Mouse (Mus musculus) layer of hippocampus, adult 2 months (tissue): ENCODE measurements around the gene Tecrl. TPM values are rescaled to one million over a fixed set of nuclear protein-coding genes. Genes with fewer than 3 reads are reported as not detected.

Source experiments
- DNase-seq, 2 experiments: peaks; one replicate each; pipeline ENCODE4 v3.0.0; 2022; ENCODE audit warnings: low spot score in 2 of 2
- H3K27ac ChIP-seq: fragments of 200-600 bp; 2 replicates; pipeline ENCODE4 v1.8.1; 2022
- H3K4me3 ChIP-seq: fragments of 200-600 bp; 2 replicates; pipeline ENCODE4 v1.8.1; 2022; ENCODE audit warnings: mild to moderate bottlenecking
- CTCF ChIP-seq: fragments of 200-600 bp; conservative IDR thresholded peaks from 2 replicates; pipeline ENCODE4 v1.8.1; 2022; ENCODE audit warnings: antibody characterized with exemption, mild to moderate bottlenecking, moderate library complexity
- long read RNA-seq, 2 experiments: library from polyadenylated mRNA; stranded (forward); transcript quantifications; one replicate each; pipeline ENCODE4 v2.0.0; 2021; ENCODE audit warnings: borderline mapping rate in 2 of 2
- total RNA-seq, 2 experiments: library from RNA; stranded (reverse); gene quantifications; 2 replicates each; pipeline ENCODE4 v1.2.3; 2021

Gene Tecrl
- under 1 TPM in 1 of 2 experiments, not detected in 1; 0.20 TPM for total RNA-seq
- long read RNA-seq, experiment 1 = 0 reads
- long read RNA-seq, experiment 2 = 0 reads

DNA sequence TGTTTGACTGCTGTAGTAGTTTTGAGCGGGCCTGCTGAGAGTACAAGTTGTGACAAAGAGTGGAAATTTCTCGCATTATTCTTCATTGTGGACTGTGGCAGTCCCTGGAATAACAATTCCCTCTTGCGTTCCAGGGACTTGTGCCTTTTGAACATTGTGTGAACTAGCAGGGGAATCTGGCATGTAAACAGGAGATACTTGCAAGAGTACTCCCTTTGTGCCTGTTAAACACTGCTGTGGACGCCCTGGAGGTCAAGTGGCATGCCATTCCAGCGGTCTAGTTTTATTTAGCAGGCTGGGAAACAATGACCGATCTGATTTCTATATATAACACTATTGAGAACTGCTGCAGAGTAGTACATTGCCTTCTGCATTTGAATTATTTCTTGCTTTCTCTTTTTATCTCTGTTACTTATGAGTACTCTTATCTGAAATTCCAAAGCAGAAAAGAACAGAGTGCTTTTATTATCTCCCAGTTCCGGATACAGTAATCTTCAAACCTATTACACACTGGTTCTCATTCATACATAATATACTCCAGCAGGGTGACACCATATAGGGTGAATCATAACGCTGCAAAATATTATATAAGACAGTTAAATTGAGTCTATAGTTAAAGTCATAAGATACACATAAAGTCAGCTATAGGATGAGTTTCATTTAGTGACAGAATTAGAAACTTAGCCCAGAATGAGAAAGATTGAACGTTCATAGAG lies at the start of gene Tecrl:
Gene Tecrl, minus strand, starts transcription at position 350 of the 716 bp plus-strand sequence.
- Histone ChIP-seq H3K4me3 (no peak within 1 kb of the TSS), H3K27ac (no peak within 1 kb of the TSS)
- no peak for DNase-seq
- no peak for TF ChIP-seq CTCF

DNA sequence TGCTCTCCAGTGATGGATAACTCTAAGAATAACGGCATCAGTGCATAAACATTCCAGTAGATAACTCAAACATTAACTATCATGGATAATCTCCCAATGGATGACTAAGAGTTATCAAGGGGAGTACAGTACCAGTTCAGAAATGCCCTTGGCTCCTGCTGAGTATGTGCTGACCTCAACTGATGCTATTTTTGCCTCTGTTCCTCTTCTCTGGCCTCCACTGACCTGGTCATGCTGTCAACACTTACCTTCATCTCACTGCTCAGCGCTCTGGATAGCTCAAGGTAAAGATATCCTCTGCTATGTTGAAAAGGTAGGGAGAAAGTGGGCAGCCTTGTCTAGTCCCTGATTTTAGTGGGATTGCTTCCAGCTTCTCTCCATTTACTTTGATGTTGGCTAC lies 30.0 kb upstream of the Tecrl start:
- no peak for TF ChIP-seq CTCF
- no peak overlapping the region for H3K4me3 ChIP-seq
- no peak for DNase-seq
- no peak overlapping the region for H3K27ac ChIP-seq

DNA sequence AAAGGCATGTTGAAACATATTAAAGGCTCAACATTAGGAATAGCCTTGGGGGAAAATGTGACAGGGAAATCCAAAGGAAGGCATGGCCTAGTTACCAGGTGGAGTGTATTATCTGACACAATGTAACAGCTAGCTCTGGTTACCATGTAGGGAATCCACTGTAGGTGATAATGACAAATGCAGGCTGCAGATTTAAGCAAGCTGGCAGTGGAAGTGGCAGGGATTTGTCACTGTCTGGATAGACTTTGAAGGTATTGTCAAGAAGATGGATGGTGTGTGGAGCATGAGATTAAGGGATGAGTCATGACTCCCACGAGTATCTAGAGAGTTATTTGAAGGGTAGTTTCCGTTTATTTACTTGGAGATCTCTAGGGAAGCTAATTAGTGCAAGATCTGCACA lies 3.4 kb downstream of the Tecrl start:
- no peak for DNase-seq
- Histone ChIP-seq H3K4me3 (no peak overlapping the region), H3K27ac (no peak overlapping the region)
- no peak for TF ChIP-seq CTCF

DNA sequence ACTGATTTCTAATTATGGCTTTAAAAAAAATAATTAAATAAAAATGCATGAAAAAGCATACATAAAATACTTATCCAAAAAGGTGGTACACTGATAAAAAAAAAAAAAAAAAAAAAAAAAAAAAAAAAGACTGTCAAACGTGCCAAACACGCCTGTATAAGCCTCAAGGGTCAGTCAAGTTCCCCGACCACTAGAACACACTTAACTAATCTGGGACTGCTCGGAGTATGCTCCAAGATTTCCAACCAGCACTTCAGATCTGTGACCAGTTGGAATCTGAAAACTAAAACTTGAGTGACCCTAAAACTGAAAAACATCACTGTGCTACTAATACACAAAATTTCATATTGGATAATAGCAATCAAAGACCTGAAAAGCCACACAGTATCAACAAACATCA lies 15.9 kb downstream of the Tecrl start:
- no peak for DNase-seq

DNA sequence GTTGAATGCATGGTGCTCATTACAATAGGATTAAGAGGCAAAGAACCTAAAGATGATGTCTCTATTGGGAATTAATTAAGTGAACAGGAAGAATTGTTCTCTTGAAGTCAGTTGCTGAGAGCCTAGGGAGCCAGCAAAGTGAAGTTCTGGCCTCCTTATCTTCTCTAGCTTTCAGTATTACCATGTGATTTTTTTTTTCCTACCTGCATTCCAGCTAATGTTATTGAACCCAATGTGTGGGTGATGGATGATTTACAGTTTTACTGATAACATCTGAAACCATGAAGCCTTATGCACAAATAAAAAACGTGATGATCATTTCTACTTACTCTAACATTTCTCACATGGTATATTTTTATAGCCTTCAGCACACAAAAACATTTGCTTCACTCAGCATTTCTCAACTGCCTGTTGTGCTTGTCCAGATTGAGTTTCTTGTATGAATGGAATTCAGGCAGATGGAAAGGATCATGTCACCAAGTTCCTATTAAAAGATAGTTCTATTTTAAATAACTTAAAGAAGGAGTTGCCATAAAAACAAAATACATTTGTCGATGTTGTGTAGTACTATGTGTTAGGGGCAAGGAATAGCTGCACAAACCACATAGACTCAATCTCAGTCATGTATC lies 87.7 kb downstream of the Tecrl start:
- Histone ChIP-seq H3K27ac (no peak overlapping the region), H3K4me3 (no peak overlapping the region)
- TF ChIP-seq CTCF = no peak
- no peak for DNase-seq

More for the DNA sequence above, 15.9 kb downstream of the Tecrl start:
- no peak overlapping the region for H3K4me3 ChIP-seq
- no peak for TF ChIP-seq CTCF
- H3K27ac ChIP-seq = no peak overlapping the region

DNA sequence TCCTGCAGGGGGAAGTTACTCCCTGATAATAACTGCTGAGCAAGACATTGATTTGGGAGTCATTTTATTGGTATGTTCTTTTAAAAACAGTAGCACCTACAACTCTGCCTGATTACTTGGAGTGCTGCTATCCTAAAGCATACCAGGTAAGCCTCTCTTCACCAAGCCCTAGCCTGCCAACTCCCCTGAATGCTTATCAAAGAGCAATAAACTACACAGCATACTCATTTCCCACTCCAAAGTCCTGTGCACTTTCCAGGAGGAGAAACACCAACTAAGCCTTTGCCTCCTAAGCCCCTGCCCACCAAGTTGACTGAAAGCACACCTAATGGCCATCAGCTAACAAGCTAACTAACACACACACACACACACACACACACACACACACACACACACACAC lies 94.9 kb downstream of the Tecrl start:
- Histone ChIP-seq H3K4me3 (no peak overlapping the region), H3K27ac (no peak overlapping the region)
- no peak for DNase-seq
- TF ChIP-seq CTCF = no peak

DNA sequence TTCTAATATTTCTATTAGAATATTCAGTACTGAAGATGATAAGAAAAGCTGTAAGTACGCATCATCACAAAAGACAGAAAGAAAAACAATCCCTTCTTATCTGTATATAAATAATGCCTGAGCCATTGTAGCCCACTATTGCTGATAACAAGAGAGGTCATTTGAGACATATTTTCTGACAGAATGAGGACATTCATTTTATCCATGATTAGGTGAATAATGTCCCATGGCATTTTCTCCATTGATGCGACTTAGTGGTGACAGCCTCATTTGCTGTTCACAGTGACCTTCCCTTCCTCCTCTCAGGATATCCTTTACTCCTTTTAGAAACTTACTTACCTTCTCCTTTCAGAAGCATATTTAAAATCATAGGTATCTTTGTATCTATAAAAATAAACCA lies 100.9 kb downstream of the Tecrl start:
- no peak for DNase-seq
- H3K4me3 ChIP-seq = no peak overlapping the region
- no peak overlapping the region for H3K27ac ChIP-seq
- no peak for TF ChIP-seq CTCF

DNA sequence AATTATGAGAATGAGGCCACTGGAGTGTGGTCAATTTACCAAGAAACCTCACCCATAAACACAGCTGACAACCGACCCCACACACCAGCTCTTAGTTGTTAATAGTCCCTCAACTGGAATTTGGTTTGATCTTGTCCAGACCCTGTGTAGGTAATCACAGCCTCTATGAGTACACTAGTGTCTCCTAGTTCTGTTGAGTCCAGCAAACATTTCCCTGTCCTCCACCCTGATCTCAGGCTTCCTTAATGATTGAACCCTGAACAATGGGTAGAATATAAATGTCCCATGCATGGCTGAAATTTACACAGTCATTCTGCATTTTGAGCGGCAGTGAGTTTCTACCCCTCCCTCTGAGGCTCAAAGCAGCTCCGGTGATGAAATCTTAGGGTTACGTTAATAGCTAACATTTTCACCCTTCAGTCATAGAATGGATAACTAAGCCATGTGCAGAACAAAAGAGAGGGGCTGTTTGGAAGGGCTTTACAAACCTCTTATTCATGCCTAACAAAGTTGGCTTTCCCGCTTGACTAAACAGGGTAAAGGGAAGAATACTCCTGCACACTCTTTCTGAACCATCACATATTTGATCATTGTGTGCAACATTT lies 116.0 kb downstream of the Tecrl start:
- no peak for TF ChIP-seq CTCF

More for the DNA sequence above, 116.0 kb downstream of the Tecrl start:
- H3K27ac ChIP-seq = no peak overlapping the region
- H3K4me3 ChIP-seq = no peak overlapping the region
- no peak for DNase-seq
